Mouse (Mus musculus) thymus, postnatal 14 days (tissue): ENCODE results near the gene Gm8773.
A peak's percentile ranks its signal among the peaks of the same experiment; 100 is the strongest.

Experiments
- DNase-seq: peaks from one replicate; pipeline ENCODE4 v3.0.0; 2021

Gene Gm8773

GRCm38 (mm10) chr5:5573749-5574317 lies at the start of gene Gm8773:
Gene Gm8773, plus strand, starts transcription at chr5:5573799.
- no peak for DNase-seq

GRCm38 (mm10) chr5:5533656-5534420 lies 39.8 kb upstream of the Gm8773 start:
- DNase-seq, result no peak

DNA sequence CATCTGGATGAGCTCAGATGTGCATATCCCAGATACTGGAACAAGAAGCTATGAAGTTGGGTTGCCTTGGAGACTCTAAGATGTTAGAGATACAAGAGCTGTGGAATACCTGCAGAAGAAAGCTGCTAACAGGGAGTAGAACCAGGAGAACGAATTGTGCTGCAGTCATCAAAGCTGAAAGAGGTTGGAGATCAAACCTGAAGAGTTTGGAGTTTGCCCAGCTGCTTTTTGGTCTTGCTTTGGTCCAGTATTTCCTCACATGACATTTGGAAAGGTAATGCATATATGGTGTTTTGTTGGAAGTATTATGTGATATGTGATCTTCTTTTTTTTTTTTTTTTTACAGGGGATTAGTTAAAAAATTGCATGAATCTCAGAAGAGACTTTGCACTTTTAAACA lies 37.5 kb upstream of the Gm8773 start:
- no peak for DNase-seq

DNA sequence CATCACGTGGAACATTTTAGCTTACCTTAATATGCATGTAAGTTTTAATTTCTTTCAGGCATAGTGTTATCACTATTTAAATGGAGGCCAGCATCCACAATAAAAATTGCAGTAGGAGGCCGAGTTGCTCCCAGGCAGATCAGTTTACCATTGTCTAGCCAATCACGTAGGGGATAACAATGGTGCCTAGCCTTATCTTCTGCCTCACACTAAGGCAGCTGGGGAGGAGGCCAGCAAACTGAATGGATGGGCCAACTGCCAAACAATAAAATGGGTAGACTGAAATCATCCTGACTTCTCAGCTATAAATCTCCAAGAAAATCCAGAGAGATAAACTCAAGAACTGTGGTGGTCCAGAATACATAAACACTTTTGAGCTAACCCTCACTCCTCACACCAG lies 33.8 kb upstream of the Gm8773 start:
- no peak for DNase-seq

- DNase-seq, result no peak
These were observed 33.2 kb upstream of the Gm8773 start for GRCm38 (mm10) chr5:5540385-5540784.

DNA sequence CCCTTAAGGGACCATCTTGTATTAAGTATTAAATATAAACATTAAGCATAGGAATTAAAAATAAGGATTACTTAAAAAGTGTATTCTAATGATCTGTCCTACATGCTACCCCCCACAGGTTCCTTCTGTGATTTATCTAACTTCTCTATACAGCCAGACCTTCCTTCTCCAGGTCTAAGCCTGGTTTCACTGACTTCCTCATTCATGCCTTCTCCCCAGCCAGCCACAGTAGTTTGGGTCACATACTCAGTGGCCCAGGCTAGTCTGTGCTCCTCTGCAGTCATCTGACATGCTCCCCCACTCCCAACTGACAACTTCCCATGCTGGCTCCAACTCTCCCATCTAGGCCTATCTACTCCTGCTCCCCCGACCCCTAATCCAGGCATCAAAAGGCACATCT lies 22.5 kb upstream of the Gm8773 start:
- no peak for DNase-seq

GRCm38 (mm10) chr5:5559079-5559740 lies 14.4 kb upstream of the Gm8773 start, which contains the start of gene Gtpbp10:
Gene Gtpbp10, minus strand, starts transcription at chr5:5559538.
- DNase-seq, result peak; percentile 92

- DNase-seq, result no peak
These were observed 13.8 kb upstream of the Gm8773 start for GRCm38 (mm10) chr5:5559798-5560197.

DNA sequence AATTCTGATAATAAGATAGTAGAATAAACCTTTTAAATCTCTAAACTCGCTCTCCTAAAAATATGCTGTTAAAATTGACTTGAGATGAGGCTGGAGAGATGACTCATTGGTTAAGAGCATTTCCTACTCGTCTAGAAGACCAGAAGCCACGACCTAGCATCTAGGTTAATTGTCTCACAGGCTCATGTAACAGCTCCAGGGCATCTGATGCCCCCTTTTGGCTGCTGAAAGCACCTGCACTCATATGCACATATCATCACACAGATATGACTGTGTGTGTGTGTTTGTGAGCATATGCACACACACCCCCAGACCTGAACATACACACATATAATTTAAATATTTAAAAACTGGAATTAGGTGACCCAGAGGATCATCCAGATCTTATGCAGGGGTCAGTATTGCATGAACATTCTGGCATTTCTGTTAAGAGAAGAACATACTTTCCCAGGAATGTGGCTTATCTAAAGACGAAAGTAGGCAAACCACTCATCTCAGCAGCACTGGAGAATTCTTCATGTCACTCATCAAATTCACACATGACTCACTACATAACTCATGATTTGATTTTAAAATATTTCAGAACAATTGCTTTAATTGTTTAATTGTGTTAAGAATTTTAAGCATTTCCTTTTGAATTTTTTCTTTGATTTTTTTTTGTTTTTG lies 12.4 kb upstream of the Gm8773 start:
- DNase-seq, result no peak

GRCm38 (mm10) chr5:5562435-5562834 lies 11.2 kb upstream of the Gm8773 start:
- DNase-seq, result no peak

DNA sequence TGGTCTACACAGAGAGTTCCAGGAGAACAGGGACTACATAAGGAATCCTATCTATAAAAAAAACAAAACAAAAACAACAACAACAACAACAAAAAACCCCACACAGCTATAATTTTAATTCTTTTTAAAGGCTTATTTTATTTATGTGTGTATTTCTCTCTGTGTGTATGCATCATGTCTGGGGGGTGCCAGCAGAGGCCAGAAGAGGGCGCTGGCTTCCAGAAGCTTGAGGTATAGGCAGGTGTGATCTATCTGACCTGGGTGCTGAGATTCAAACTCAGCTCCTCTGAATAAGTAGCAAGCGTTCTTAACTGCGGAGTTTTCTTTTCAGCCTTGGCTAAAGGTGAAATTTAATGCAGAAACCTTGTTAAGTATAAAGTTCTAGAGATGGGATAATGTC lies 14.1 kb downstream of the Gm8773 start:
- DNase-seq, result no peak

GRCm38 (mm10) chr5:5610540-5610939 lies 36.9 kb downstream of the Gm8773 start:
- DNase-seq, result no peak

- no peak for DNase-seq
These were observed 44.7 kb downstream of the Gm8773 start for GRCm38 (mm10) chr5:5618329-5618728.

DNA sequence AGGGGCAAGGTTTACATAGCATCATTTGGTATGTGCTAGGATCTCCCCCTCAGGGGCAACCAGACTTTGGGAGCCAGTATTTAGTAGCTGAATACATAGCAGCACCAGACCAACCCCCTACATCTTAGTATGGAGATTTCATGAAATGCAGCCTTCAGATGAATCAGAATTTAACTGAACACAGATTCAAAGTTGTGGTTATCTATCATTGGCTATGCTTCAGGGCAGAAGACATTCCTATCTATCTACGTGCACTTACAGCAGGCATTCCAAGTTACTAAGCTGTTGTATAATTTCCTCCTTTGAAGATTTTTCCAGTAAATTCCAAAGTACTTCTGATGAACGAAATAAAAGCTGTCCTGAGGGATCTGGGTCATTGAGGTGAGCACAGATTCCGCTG lies 51.9 kb downstream of the Gm8773 start:
- no peak for DNase-seq
